Mouse (Mus musculus) gastrocnemius, postnatal 25 days (tissue): ENCODE results near the gene Plscr2. TPM values are rescaled to one million over a fixed set of nuclear protein-coding genes. Genes with fewer than 3 reads are reported as not detected.

Experiments
- DNase-seq: peaks from one replicate; pipeline ENCODE4 v3.0.0; 2022
- long read RNA-seq, 2 experiments: library from polyadenylated mRNA; stranded (forward); transcript quantifications; one replicate each; pipeline ENCODE4 v2.0.0; 2021
- total RNA-seq, 2 experiments: library from RNA; stranded (reverse); gene quantifications; 1 replicate in 1 of 2; 2 replicates in 1 of 2; pipeline ENCODE4 v1.2.3; 2021

The Plscr2 gene
- total RNA-seq = 1 to 10 TPM; 1.3 to 1.5 TPM
- long read RNA-seq, experiment 1, partial matches to known transcripts = 1 of 3 reads
- long read RNA-seq, experiment 1, other reads (novel, unspliced or antisense) = 0 of 3 reads
- long read RNA-seq, experiment 2, partial matches to known transcripts = 0 of 2 reads
- long read RNA-seq, experiment 2, other reads (novel, unspliced or antisense) = 0 of 2 reads

DNA sequence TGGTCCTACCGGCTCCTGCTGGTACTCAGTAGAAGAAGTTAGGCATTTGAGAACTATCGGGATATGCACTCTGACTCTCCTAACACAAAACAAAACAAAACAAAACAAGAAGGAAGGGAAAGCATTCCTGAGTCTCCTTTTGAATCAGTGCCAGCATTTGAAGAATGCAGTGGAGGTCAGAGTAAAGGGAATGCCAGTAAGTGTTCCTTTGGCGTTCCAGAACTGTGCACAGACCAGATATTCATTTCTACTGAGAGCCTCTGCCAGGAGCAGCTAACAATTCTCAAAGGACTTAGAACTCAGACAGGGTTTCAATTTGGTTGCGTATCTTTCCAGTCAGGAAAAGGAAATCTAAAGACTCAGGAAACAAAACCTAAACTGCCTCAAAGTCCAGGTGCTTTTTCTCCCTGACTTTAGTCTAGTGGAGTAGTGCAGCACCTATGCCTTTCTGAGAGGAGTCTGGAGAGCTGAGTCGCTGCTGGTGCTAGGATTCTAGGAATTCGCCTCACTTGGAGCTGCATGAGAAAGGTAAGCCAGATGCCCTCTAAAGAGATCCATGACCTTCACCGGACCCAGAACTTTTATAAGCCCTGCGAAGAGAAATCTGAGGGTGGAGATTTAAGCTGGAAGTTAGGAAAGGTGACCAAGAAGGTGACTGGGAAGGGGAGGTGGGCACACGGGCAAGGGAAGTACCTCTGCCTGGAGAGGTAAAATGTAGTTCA, at the start of gene Plscr2:
TSS of gene Plscr2 (plus strand) at position 117 of the 722 bp plus-strand sequence.
- peak; percentile 27 for DNase-seq

DNA sequence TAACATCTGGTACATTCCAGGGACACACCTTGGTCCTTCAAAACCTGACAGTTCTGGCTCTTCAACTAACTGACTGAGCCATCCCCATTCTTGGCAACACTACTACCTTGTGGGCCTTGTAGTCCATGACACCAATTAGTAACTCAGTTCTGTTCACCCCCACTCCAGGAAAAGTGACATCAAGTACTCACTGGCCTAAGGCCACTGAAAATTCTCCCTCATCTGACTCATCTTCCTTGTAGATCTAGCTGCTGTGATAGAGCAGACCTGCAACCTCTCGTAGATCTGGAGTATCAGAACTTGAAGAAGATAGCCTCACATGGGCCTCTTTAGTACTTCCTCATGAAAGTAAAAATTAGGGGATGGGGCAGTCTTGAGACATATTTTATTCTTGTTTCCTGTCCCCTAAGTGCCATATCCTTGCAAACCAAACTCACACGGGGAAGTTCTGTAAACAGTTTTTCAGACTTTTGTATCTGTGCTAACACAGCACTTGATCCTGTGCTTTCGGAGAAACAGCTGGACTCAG, 49.2 kb upstream of the Plscr2 start:
- no peak for DNase-seq

DNA sequence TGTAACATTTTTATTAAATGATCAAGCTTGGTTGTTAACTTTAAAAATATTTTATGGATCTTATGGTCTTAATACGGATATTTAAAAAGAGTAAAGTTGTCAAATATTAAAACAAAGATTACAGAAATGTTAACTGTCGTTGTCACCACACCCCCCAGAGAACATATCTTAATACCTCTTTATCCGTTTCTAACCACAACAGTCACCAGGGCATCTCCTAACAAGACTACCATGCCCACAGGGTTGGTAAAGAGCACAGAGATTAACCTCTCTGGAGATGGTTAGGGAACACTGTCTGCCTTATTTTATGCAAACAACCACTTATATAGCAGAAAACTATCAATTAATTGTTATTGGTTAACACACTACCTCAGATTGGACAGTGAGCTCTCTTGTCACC, 48.6 kb upstream of the Plscr2 start:
- DNase-seq = no peak

DNA sequence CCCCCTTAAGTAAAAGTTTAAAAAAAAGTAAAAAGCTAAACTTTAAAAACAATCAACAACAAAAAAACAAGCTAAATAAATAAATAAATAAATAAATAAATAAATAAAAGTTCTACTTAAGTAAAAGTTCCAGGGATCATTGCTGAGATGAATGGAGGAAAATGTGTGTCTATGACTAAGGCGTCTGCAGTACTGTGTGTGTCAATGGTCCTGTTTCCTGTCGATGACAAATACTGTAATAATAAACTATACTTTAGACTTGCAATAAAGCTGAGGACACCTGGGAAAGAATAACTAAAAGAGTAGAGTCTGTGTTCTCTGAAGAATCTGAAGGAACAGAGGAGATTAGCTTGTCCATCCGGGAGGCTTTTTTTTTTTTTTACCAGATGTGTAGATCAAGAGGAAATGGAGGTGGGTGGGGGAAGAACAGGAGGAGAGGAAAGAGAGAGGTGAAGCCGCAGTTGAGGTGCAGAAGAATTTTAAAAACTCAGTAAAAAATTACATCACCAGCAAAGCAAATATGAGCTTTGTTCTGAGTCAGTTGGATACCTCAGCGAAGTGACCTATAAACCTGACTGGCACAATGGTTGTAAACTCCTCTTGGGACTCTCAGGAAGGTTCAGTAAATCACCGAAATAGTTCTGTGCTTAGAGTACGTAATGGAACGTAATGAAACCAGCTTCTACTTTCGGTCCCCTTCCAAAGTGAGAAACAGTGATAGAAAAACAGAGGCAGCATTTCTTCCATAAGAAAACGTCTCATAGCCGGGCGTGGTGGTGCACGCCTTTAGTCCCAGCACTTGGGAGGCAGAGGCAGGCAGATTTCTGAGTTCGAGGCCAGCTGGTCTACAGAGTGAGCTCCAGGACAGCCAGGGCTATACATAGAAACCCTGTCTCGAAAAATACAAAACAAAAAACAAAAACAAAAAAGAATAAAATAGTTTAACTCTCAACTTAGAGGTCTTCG, 46.3 kb upstream of the Plscr2 start:
- DNase-seq = no peak

DNA sequence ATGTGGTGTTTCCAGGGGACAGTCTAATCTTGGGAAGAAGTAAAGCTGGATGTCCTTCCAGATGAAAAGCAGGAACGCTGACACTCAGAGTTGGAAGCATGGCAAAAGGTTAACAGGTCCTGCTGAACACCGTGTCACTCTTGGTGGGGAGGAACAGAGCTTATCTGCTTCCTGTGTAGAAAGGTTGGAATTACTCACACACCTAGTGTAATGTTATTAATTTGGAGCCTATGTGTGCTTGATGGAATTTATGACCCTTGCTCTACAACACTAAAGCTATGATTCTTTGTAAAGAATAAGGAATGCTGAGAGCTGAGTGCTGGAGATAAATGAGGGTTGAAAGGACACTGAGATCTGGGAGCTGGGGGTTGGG, 45.6 kb upstream of the Plscr2 start:
- no peak for DNase-seq

DNA sequence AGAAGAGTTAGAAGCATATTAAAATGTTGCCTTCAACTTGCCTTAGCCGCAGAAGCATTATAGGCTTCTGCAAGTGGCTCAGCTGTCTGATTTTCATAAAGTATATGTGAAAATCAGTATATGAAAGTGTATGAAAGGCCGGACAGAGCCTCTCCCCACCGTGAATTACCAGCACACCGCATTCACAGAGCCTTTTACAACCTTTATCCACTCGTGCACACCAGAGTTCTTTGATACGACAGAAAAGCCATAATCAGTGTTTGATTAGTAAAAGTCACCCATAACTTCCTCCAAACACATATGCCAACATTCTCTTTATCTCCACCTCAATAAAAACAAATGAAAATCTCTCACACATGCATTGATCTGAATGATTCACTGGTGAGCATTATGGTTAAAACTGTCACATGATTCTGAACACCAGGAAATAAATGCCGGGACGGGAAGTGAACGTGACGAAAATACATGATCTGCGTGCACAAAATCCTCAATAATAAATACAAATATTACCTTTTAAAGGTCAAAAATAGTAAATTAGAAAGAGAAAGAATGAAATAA, 40.4 kb upstream of the Plscr2 start:
- no peak for DNase-seq

DNA sequence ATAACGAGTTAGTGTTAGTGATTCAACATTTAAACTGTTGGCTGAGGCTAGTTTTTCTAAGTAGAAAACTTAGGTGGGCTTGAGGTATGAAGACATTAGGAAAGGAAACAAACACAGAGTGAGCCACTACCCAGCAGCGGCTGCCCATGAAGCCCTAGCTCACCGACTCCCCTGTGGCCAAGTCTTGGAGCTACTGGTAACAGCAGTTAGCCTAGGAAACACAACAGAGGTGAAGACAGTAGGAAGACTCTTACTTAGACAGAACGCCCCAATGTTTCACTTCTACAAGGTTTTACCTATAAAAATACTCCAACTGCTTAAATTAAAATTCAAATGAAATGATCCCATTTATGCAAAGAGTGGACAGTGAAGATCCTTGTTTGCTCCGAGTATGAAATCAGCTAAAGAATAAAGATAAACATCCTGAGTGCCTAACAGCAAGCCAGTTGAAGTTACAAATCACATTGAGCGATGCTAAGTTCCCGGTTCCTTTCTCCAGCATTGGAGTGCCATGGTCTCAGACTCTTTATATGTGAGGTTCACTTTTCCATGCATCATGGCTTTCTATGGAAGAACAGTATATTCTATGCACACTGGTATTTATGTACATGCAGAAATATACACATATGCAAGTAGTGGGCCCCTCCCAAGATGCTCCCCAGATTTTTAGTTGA, 26.5 kb upstream of the Plscr2 start:
- no peak for DNase-seq

DNA sequence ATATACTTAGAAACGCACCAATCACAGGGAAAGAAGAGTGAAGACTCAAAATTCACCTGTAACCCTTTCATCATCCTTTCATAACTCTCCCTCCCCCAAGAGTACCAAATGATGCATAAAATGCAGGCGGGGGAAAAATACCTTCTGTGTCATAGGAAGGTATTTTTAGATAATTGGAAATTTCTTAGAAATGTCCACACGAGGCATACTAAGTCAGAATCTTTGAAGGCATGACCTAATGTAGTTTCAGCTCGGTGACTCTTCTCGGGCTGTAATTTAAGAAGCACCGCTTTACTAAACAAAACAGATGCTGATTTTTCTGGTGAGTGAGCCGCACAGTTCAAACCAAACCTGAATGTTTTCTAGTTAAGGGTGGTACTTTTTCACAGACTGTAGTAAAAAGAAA, 26.0 kb upstream of the Plscr2 start, which contains the start of gene Plscr1:
TSS of gene Plscr1 (plus strand) at position 304 of the 406 bp plus-strand sequence.
- no peak for DNase-seq

DNA sequence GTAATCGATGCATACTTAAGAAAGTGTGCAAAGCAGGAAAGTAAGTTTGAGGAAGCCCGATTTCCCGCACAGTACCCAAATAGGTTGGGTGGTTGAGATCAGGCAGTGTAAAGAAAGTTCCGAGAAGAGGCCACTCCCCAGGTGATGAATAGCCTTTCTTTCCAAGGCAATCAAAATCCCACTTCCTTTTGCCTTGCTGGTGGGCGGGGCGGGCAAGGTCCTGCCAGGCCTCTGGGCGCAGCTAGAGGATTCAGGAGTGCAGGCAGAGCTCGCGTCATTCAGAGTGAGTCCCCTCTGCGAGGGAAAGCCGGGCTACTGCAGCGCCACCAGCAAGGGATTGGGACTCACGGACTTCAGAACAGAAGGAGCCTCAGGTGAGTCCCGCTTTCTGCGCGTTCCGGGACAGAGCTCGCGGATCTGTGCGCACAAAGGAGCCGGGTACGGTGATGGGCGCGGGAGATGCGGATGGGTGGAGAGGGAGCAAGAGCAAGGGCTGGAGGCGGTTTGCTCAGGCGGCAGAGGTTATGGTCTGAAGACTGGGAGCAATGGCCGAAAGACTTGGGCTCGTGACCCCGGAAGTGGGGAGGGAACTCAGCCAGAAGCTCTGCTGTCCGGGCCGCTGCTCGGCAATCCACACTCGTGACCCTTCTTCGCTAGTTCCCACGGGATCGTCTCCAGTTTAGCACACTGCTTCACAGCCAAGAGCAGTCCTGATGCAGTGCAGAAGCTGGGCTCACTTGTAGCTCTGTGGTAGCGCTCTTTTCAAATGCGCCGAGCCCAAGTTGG, 25.2 kb upstream of the Plscr2 start:
- DNase-seq = peak; percentile 78

DNA sequence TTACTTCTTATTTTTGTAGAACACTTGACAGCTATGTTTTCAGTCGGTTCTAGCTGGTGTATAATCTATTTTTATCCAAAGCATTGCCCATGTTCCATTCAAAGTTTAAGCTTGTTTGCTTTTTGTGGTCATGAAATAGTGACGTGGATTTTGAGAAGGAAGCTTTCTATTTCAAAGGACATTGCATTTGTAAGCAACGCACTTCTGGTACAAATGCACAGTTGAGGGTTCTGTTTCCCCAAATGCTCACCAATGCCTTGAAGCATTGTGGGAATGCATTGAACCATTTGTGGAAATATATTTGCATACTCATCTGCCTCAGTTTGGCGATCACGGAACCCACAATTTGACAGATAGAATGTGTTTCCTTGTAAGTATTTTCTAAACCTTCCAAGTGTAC, 22.7 kb upstream of the Plscr2 start:
- no peak for DNase-seq

DNA sequence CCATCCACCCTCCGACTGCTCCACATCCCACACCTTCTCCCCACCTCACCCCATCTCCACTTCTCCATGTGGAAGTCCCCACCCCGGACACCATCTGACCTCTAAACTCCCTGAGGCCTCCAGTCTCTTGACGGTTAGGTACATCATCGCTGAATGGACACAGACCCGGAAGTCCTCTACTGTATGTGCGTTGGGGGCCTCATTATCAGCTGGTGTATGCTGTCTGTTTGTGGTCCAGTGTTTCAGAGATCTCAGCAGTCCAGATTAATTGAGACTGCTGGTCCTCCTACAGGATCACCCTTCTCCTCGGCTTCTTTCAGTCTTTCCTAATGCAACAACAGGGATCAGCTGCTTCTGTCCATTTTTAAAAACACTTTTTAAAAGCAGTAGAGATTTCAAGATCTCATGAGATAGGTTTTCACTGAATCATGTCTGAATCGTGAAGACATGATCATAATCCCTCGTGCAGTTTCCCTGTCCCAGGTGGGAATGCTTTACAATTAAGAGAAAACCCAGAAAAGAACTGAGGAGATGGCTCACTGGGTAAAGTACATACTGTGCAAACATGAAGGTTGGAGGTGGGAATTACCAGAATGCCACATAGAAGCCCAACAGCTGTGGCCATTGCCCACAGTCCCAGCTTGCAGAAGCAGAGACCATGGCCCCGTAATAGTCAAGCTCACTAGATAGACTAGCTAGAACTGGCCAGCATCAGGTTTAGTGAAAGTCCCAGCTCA, 21.6 kb upstream of the Plscr2 start:
- no peak for DNase-seq

DNA sequence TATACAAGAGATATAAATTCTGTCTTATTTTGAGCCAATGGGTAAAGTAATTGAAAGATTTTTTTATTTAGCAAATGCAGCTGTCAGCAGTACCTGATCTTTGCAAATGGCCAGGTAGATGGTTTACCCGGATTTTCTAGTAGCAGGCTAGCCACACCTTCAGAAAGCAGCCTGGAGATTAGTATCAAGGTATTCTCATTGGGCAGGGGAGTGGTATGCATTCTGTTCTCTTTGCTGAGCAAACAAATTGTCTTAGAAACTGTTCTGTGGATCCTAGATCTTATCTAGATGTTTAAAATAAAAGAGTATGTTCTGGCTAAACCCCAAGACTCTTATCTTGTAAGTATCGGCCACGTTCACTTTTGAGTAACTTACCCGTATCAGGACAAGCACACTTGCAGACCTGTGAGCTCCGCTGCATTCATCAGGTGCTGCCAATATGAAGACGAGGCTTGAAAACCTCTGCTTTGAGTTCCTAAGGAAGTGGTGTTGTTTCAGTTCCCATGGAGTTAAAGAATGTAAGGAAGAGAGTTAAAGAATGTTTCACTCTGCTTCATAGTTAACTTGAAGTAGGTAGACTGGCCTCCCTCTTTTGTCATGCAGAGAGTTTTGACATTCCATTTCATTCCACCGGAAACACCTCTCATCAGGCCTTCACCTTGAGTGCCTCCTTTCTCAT, 14.8 kb upstream of the Plscr2 start:
- no peak for DNase-seq

DNA sequence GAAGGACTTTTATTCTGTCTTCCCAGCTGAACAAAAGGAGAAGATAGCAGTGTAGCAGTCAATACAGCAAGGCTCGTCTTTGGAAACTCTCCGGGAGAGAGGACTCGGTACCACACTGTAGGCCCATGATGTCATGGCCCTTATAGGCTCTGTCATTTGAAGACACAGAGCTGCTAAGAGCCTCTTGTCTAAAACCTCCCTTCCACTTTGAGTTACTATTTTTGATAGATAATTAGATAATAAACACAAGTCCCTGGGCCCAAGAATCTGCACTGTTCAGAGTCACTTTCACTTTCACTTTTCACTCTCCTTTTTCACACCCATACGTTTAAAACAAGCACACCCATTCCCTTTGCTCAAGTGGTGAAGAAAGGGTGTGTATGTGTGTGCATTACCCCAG, 9.7 kb upstream of the Plscr2 start:
- no peak for DNase-seq

DNA sequence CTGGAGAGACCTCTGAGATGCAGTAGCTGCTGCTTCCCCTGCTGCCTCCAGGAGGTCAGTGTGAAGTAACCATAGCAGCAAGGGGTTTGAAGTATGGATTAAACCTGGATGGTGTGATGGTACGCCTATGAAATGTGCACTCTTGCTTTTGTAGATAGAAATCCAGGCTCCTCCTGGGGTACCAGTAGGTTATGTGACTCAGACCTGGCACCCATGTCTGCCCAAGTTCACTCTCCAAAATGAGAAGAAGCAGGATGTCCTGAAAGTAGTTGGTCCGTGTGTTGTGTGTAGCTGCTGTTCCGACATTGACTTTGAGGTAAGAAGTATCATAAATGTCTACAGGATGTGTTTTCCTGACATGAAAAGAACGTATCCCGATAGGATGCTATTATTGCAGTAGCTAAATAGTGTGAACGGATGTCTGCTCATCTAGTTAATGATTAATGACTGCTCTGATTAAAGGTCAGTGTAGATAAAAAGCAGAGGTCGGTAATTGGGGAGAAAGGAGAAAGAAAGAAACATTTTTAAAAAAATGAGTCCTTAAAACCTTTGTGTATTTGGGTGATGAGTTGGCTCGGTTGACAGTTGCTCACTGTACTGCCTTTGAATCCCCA, 8.7 kb upstream of the Plscr2 start:
- DNase-seq = no peak

DNA sequence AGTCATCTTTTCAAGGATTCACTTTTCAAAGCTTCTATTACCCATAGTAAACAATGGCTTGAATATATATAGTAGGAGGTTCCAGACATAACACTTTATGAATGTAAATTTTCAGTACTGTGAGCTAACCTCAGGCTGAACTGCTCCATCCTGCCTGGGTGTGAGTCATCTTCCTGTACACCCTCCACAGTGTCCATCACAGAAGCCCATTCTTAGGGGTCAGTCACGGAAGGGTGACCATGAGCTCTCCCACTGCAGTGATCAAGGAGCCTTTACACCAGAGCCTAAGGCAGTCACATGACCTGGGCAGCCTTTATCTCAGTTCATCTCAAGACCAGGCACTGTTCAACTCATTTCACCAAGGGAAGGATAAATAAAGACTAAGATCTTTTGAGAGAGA, 7.7 kb upstream of the Plscr2 start:
- DNase-seq = no peak

DNA sequence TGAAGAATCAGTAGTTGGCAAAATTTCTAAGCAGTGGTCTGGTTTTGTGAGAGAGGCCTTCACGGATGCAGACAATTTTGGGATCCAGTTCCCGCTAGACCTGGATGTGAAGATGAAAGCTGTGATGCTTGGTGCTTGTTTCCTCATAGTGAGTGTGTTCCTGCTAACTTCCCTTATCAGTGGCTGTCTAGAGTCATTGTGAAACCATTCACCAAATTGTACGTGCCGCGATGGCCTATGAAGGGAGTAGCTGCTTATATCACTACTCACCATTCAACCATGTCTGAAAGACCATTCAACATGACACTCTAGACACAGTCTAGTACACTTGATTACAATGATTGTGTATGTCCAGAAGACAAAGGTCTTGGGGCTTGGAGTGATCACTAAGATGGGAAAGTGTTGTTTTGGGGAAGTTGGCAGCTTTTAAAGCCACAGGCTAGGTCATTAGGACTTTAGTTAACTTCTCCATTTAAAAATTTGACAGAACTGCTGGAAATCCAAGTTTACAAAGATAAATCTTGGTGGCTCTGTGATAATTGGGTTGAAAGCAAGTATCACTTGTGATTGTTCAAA, 5.5 kb upstream of the Plscr2 start:
- no peak for DNase-seq

DNA sequence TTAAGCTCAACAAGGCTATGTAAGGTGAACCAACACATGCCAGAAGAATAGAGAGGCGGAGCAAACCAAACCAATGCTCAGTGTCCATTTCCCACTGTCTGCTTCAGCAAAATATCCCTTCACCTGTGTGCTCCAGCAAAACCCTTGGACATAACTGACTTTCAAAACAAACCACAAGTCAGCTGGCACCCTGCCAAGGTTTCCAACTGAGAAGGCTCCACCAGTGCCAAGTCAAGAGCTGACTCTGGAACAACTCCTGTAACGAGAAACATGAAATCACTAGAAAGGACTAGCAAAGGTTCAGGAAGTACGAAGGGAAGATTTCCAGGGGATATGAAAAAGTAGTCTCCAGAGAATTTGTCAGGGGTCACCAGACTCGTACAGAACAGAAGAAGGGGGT, 4.5 kb upstream of the Plscr2 start:
- DNase-seq = peak; percentile 54

DNA sequence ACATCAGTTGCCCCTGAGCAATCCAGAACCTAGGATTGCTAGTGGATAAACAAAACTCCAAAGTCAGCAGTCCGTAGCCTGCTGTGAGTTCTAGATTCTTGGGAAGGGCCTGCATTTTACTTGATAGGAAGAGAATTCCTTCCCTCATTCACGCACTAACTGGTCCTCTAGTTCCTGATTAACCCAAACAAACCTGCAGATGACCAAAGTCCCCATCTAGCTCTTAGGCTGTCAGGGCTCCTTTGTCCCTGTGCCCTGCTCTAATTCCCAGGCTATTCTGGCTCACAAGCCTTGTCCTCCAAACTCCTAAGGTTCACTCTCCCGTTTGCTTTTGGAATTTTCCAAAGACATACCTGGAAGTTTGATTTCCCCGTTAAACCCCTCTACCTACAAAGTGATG, 2.8 kb upstream of the Plscr2 start:
- DNase-seq = no peak

DNA sequence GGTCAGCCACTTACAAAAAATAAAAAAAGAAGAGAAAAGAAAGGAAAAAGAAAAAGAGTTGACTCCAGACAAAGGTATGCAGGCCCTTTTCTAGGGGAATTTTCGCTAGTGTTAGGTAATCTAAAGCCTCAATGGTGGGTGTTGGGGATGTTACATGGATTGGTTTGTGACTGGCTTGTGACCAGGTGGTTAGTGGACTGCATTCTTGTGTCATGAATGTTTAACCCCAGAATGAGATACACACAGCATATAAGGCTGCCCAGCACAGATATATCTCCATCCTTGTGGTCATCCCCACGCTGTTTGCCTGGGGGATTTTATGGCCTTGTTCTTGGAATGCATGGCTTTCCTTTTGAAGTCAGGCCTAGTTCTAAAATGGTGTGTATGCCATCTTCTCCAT, 2.1 kb upstream of the Plscr2 start:
- DNase-seq = no peak
